Mouse (Mus musculus) mouse trophoblast stem cell (cell line): Measurements from ENCODE around the gene Lsp1.

ENCODE experiments used
- in situ Hi-C, 2 experiments: fragments of 300-500 bp; cut with MseI, MboI; formaldehyde crosslinking; loops; 2 replicates in 1 of 2; 3 replicates in 1 of 2; pipeline ENCODE4 v1.15.1; 2025

Lsp1 gene

DNA sequence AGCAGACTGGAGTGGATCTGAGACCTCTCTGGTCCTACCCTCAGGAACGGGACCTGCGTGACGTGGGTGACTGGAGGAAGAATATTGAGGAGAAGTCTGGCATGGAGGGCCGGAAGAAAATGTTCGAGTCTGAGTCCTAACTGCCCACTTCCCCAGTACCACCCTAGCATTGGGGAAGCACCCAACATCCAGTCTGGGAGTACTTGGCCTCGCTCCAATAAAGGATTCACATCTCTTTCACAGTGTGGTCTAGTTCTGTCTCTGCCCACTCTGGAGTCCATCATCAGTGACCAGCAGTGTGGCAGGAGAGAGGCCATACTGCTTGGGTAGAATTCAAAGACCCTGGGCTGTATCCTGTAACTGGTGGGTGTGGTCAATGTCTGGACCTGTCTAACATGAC, 16.4 kb upstream of the Lsp1 start:
- in situ Hi-C loops, result no loop called here

DNA sequence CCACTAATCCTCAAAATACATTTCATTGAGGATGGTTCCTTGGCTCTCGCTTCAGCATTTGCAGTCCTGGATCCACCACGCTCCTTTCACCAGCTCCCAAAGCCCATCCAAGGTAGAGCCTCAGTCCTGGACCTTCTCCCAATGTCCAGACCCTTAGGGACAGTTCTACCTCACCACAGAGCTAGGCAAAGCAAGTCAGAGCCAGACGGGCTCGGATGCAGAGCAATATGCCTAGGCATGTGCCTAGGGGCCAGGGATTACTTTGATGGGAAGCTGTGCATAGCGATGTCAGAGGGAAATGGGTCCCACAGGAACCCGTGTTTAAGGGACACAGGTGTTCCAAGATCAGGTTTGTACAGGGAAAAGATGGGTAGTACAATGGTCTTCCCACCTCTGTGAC, 15.3 kb upstream of the Lsp1 start:
- in situ Hi-C loops, result no loop called here

DNA sequence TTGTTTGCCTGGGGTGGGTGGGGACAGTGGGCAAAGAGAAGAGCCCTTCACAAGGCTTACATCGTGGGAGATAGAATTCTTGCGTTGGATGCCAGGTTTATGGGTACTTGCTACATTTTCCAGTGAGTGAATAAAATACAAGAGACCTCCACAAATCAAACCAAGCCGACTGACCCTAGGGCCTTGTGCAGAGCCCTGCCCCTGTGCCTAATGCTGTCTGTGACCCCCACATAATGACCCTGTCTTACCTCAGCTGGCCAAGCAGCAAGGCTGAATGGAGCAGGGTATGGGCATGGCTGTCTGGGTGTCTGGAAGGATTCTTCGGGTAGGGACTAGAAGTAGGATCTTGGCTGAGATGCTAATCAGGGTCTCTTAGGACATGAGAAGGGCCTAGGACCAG, 14.3 kb upstream of the Lsp1 start:
- in situ Hi-C loops, result no loop called here

DNA sequence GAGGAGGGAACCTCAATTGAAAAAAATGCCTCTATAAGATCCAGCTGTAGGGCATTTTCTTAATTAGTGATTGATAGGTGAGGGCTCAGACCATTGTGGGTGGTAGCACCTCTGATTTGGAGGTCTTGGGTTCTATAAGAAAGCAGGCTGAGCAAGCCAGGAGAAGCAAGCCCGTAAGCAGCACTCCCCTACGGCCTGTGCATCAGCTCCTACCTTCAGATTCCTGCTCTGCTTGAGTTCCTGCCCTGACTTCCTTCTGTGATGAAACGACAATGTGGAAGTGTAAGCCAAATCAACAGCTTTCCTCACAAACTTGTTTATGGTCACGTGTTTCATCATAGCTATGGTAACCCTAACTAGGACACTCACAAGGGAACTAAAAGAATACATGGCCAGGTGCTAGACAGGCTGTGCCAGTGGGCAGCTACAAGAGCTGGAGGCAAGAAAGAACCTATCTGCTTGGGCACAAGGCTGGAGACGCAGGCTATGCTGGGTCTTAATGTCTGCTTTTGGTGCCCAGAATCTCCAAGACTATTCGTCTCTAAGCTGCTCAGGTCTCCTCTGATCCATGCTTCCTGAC, 11.5 kb upstream of the Lsp1 start:
- in situ Hi-C loops, result no loop called here

DNA sequence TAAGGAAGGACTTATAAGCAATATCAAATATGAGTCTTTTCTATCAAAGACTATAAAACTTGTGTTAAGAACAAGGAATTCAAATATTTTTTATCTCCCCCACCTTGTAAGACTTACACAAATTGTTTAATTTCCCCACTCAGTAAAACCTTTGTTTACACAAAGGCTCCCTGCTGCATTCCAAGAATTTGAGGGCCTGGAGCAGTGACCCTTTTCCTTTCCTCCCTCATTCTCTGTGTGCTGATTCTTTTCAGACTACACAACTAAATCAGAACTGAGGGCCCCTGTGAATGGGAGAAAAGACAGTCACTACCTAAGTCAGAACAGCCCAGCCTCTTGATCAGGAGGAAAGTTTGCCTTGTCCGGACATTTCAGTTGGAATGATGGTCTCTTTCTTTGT, 5.9 kb upstream of the Lsp1 start:
- in situ Hi-C loops, result no loop called here

DNA sequence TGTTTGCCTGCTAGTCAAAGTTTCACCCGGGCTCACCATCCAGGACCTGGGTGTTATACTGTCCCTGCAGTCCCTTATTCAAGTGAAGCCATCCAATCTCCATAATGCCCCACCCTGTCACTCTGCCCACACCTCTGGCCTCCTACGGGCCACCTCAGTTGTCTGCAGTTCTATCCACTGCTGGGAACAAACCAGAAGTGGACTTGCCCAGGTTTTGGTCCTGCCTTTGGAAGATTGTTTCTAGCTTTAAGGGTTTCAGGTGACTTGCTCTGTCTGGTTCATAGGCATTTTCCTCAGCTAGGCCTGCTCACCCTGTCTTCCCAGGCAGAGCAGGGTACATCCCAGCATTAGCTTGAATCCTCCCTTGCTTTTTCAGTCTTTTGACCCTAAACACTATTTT, 5.4 kb upstream of the Lsp1 start:
- in situ Hi-C loops, result no loop called here

DNA sequence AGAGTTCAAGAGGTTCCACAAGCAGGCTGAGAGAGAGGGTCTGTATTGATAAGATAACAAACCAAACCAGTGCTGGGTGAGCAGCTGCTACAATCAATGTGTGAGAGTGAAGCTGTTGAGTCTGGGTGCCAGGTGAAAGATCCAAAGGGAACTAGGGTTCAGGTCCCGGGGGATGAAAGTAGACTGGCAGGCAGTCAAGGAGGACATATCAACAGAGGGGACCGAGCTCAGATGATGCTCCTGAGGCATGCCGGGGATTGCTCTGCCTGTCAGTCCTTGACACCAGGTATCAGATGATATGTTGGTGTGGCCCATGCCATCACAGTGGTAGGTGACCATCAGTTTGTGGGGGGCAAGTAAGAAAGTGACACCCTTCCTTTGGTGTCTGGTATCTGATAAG, 3.8 kb upstream of the Lsp1 start:
- in situ Hi-C loops, result no loop called here

DNA sequence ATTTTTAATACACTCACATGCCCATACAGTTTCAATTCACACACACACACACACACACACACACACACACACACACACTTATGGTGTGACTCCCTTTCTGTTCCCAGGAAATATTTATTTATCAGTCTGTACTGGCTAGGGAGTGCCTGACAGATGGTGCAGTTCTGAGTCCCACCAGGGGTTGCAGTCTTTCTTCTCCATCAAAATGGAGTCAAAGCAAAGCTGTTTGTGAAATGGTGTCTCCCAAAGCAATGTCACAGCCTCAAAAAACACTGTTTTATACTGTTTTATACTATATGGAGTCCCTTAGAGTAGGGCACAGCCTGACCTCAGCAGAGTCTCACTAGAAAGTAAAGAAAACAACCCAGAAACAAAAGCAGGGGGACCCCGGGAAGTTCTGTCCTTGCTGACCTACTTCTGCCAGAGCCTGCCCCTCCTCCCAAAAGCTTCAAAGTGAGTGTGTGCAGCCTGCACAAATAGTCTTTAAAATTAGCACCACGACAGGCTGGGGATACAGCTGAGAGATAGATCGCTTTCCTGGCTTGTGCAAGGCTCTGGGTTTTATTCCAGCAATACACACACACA, 3.3 kb upstream of the Lsp1 start:
- in situ Hi-C loops, result no loop called here

DNA sequence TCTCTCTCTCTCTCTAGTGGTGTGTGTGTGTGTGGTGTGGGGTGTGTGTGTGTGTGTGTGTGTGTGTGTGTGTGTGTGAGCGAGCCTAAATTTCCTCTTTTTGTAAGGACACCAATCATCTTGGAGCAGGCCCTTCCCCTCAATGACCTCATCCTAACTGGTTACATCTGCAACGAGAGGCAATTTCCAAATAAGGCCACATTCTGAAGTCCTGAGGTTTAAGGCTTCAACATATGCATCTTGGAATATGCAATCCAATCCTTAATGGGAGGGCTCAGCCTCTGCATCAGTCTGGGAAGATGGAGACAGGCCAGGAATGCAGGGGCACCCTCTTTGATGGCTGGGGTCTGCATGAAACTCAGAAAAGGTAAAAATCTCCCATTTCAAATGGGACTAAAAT, 2.6 kb upstream of the Lsp1 start:
- in situ Hi-C loops, result no loop called here

DNA sequence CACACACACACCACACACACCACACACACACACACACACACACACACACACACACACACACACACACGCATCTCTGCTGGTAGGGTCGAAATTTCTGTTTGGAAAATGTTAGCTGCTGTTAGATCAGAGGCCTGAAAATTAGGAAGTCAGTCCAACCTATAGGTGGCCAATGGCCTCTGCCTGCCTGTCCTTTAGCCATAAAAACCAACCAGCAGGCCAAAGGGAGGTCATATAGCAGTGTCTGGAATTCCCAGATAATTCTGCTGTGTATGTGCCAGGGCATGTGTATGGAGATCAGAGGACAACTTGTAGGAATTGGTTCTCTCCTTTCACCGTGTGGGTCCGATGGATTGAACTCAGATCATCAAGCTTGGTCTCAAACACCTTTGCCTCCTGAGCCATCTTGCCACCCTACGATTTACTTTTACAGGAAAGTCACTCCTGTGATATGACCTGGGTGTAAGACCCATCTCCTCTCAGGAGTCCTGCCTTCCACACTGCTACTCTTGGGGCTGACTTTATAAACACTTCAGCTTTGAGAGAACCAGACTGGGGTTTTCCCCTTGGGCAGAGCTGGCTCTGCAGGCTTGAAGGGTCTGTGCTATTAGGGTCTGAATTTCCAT, 1.8 kb upstream of the Lsp1 start:
- in situ Hi-C loops, result no loop called here

DNA sequence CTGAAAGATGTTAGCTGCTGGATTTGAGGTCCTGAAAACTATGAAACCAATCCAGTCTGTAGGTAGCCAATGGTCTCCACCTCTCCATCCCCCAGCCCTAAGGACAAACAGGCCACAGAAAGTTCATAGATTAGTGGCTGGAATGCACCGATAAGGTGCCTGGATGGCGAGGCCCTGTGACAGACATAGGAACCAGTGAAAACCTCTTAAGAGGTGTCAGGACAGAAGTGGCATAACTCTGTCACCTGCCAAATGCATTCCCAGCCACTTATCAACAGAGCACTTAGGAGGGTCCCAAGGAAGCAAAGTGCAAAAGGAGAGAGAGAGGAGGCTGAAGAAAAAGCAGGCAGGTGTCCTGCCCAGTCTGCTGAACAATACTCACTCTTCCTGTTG, 1.3 kb upstream of the Lsp1 start:
- in situ Hi-C loops, result no loop called here

DNA sequence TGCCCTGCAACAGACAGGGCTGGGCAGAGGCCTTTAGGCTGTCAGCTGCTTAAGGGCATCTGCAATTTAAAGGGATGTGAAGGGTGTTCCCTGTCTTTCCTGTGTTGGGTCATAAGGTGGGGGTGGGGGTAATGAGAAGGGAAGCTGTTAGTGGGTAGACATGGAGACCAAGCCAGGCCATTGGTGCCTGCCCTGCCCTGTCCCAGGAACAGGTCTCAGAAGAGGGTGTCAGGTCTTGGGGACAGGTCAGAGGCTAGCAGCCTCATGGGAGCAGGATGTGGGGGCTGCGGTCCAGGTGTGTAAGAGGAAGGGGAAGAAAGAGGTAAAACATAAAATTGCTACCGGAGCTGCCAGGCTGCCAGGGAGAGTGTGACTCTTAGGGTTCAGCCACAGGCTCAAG, 837 bp downstream of the Lsp1 start:
- in situ Hi-C loops, result no loop called here

DNA sequence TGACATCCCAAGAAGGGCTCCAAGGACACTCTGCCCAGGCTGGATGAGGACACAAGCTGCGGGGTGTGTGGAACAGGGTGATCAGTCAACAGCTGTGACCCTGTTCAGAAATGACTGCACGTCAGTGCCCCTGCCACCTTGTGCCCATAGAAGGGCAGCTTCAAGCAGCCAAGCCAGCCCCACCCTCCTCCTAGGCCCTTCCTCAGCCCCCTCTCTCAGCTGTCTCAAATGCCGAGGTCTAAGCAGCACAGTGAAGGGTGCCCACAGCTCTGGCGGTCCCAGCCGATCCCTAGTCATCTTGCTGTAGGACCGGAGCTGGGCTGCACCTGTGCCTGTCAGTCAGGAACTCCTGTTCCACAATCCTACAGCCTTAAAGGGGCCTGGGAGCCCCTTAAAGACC, 1.6 kb downstream of the Lsp1 start:
- in situ Hi-C loops, result no loop called here

DNA sequence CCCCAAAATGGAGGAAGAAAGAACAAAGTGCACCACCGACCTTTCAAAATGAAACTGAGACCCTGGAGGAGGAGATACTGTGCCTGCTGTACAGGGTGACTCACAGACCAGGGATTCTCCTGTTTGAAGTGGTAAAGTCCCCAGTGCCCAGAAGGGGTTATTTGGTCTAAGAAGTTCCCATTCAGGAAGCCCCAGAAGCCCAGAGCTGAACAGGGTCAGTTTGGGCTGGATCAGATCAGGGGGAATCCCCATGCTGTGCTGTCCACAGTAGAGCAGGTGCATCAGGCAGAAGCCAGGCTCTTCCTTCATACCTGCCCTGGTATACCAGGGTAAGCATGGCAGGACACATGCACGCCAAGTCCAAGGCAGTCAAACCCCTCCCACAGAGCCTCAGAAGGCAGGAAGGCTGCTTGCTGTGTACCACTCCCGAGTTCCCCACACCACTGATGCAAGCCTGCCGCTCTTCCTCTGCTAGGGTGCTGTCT, 2.0 kb downstream of the Lsp1 start:
- in situ Hi-C loops, result no loop called here

DNA sequence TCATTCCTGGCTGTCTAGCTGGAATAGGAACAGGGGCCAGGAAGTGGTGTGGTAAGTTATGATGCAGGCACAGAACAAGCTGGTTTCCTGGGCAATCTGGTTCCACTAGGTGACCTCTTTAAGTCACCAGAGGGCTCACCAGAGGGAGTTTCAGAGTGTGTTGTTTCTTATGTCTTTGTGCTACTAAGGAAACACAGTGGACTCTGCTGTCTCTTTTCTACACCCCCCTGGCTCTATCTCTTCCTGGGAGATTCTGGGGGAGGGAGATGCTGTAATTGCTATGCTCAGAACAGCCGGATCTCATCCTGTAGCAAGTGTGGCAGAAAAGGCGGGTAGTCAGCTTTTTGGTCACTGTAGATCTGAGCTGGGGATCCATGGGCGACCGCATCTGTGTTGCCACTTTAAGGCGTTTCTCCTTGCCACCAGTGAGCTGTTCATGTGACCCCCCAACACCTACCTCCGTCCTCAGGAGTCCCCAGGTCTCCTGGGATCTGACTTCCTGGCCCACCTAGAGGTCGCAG, 9.6 kb downstream of the Lsp1 start:
- in situ Hi-C loops, result no loop called here

DNA sequence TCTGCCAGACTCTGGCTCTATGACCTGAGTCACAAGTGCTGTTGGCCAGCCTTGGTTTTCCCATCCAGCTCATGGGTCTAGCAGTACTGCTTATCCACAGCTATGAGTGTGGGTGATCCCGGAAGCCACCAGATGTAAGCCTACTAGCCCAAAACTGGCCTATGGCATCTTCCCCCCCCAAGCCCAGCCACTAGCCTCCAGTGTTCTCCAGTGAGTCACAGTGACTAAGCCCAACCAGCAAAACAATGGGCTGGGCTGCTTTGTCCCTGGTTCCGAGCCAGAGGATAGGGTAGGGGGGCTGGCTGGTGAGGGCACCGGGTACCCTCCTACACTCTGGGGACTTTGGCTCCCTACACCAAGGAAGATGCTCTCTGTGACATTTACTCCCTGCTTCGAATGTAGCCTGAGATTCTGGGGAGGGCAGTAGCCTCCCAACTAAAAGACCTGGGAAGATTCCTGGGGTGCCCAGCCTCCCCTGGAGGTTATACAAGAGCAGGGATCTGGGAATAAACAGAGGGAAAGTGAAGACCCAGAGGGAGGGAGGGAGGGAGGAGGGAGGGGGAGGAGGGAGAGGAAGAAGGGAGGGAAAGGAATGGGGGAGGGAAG, 10.3 kb downstream of the Lsp1 start:
- in situ Hi-C loops, result no loop called here

DNA sequence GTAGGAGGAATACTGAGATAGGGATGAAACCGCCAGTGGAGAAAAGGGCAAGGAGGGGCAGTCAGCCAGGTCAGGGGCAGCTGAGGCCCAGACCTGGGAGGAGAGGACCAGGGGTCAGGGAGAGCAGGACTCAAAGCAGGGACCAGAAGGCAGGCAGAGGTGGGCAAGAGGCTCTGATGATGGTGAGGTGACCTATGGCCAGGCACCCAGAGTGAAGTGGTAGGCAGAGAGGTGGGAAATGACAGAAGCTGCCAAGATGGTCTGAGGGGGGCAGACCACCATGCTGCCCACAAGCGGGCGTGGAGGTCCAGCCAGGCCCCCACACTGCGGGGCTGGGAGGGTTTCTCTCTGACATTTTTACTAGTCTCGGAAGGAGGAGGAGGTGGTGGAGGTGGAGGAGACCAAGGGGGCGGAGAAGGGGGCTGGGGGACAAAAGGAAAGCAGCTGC, 10.8 kb downstream of the Lsp1 start:
- in situ Hi-C loops, result no loop called here

DNA sequence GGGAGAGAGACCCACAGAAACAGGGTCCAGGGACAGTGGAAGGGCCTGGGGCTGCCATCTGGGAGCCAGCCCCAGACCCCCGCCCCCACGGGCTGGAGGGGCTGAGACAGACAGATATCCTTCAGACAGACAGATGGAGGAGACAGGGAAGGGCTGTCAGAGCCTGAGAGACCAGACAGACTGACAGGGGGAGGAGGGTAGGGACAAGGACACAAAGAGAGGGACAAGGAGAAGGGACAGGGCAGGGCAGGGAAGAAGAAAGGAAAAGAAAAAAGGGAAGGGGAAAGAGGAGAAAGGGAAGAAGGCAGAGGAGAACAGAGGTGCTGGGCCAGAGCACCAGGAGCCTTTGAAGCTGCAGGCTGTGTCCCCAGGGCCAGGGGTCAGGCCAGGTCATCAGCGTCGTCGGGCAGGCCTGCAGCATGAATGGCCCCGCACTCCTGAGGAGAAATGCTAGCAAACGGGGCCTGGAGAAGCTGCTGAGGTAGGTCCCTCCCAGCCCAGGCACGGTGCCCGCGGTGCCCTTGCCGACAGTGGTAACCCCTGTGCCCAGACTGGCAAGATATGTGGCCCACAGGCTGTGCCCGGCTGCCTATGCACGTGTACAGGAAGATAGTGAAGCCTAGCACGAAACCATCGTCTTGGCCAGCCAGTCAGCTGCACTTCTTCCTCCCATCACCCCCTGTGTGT, 11.4 kb downstream of the Lsp1 start:
- in situ Hi-C loops, result no loop called here

DNA sequence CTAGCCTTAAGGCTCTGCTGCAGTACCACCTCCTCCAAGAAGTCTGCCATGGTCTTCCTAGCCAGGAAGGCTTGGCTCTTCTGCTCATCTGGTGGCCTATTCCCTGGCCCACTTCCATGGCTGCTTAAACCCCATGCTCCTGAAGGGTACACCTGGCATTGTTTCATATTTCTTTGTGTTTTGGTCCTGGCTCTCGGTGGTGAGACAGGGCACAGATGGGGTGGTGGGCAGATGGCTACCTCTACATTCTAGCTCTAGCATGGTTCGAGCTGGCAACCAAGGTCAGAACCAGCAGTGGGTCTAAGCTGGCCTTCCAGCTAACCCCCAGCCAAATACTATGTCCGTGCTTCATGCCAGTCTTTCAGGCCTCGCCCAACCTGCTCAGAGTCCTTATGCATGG, 12.3 kb downstream of the Lsp1 start:
- in situ Hi-C loops, result no loop called here

DNA sequence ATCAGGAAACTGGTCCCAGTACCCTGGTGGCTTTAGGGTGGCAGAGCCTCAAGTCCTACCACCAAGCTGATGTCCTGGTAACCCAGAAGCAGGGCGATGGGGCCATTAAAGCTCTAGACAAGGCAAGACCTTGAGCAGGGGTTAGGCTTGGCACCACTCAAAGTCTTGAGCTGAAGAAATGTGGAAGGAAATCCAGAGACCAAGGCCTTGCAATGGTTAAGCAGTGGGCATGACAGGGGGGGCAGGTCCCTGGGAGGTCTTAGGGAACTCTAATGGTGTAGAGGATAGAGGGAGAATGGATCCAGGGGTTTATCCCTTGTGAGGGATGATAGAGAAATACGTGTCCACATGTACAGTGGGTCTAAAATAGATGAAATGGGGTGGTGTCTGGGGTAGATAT, 12.9 kb downstream of the Lsp1 start:
- in situ Hi-C loops, result no loop called here

DNA sequence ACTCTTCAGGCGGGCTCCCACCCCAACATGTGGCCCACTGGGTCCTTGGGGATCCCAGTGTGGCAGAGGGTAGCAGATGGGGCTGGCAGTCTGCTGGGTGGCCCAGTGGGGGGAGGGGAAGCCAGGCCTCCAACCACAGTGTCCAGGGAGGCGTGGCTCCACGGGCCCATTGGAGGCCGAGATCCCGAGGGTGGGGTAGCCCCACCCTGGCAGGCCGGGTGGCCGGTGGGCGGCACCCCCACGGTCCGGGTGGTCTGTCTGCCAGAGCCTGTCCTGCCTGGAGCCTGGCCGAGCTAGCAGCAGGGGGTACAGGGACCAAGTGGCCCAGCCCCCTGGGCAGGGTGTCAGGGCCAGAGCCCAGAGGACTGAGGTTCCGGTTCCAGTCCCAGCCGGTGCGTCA, 14.2 kb downstream of the Lsp1 start:
- in situ Hi-C loops, result no loop called here

DNA sequence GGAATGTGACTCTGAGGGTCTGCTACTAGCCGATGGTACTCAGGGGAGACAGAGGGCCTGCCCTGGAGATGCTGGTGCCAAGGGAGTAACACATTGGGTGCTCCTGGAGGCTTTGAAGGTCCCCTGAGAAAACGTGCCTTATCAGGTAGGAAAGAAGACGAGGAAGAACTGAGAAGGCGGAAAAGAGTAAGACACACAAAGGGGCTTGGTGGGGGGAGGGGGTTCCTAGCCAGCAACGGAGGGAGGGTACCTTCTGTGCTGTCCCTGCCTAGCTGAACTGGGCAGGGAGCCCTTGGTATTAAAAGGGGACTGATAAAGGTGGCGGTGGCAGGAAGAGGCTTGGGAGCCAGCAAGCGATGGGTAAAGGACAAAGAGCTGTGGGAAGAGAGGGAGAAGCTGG, 15.0 kb downstream of the Lsp1 start:
- in situ Hi-C loops, result no loop called here
